ENCODE assay signal across 8 mouse cellular contexts in genomic region chr2:152693233-152693632, GRCm38 (mm10). TPM values are rescaled to one million over a fixed set of nuclear protein-coding genes. Genes with fewer than 3 reads are reported as not detected.
A peak's percentile ranks its signal among the peaks of the same experiment; 100 is the strongest.
DNase-seq lines count a peak whose midpoint lies in the region; ATAC-seq and TF ChIP-seq lines count a peak whose summit lies in the region.

No protein-coding gene starts in this region.

- H3K27me3 ChIP-seq in ES-Bruce4 (ENCODE audit: control insufficient read depth, insufficient read depth, low read length, poor library complexity, severe bottlenecking) = no peaks in the 10 kb centered on the region
- no peaks in the 10 kb centered on the region for H3K27me3 ChIP-seq in embryonic facial prominence, embryonic 12.5 days
- H3K27me3 ChIP-seq in heart, embryonic 13.5 days (replicated peaks) = no peaks in the 10 kb centered on the region
- H3K27me3 ChIP-seq in lung, embryonic 14.5 days (ENCODE audit: insufficient read depth, low read length) = no peaks in the 10 kb centered on the region
- no peaks in the 10 kb centered on the region for H3K27me3 ChIP-seq in neural tube, embryonic 15.5 days (replicated peaks)

- DNase-seq in adrenal gland, postnatal 25 days = peak; percentile 73
- DNase-seq in kidney, postnatal 10 days = peak; percentile 81
- DNase-seq in lung, embryonic 14.5 days = peak; percentile 88
- peak; percentile 60 to 68 for DNase-seq in urinary bladder, postnatal 36 days (ENCODE audit: low spot score in 2 of 2)

- no peaks in the 10 kb centered on the region for H3K4me1 ChIP-seq in ES-Bruce4 (ENCODE audit: control insufficient read depth, insufficient read depth, low read length)
- H3K4me1 ChIP-seq in embryonic facial prominence, embryonic 12.5 days = peaks cover 3% of the 10 kb centered on the region
- peaks cover 25% of the 10 kb centered on the region for H3K4me1 ChIP-seq in heart, embryonic 13.5 days
- H3K4me1 ChIP-seq in lung, embryonic 14.5 days (ENCODE audit: insufficient read depth) = peaks cover 6% of the 10 kb centered on the region; the same call in 1 of the 2 replicates
- H3K4me1 ChIP-seq in neural tube, embryonic 15.5 days = peaks cover 19% of the 10 kb centered on the region

- WGBS in embryonic facial prominence, embryonic 12.5 days = 16% methylated on average over 9 of the region's 9 CpGs
- WGBS in heart, embryonic 13.5 days = 16% methylated on average over 9 of the region's 9 CpGs
- WGBS in lung, embryonic 14.5 days = 13% methylated on average over 9 of the region's 9 CpGs
- WGBS in neural tube, embryonic 15.5 days = 18% methylated on average over 9 of the region's 9 CpGs

- peak overlapping the region; percentile 33 for H3K4me2 ChIP-seq in embryonic facial prominence, embryonic 12.5 days (replicated peaks)
- peak overlapping the region; percentile 58 for H3K4me2 ChIP-seq in heart, embryonic 13.5 days
- peak overlapping the region; percentile 26; the same call in 1 of the 2 replicates for H3K4me2 ChIP-seq in lung, embryonic 14.5 days
- H3K4me2 ChIP-seq in neural tube, embryonic 15.5 days = peak overlapping the region; percentile 55

- H3K9me3 ChIP-seq in ES-Bruce4 (replicated peaks; ENCODE audit: control insufficient read depth, insufficient read depth, low read length, poor library complexity, severe bottlenecking) = peaks cover 4% of the 10 kb centered on the region; the same call in 1 of the 2 replicates
- H3K9me3 ChIP-seq in embryonic facial prominence, embryonic 12.5 days = no peaks in the 10 kb centered on the region
- no peaks in the 10 kb centered on the region for H3K9me3 ChIP-seq in heart, embryonic 13.5 days
- no peaks in the 10 kb centered on the region for H3K9me3 ChIP-seq in lung, embryonic 14.5 days (ENCODE audit: low read depth, low read length)
- H3K9me3 ChIP-seq in neural tube, embryonic 15.5 days (replicated peaks) = no peaks in the 10 kb centered on the region

- H3K36me3 ChIP-seq in ES-Bruce4 (ENCODE audit: control insufficient read depth, insufficient read depth, low read length, poor library complexity, severe bottlenecking) = peaks cover 13% of the 10 kb centered on the region
- peaks cover 59% of the 10 kb centered on the region for H3K36me3 ChIP-seq in embryonic facial prominence, embryonic 12.5 days
- H3K36me3 ChIP-seq in heart, embryonic 13.5 days = peaks cover 74% of the 10 kb centered on the region
- H3K36me3 ChIP-seq in lung, embryonic 14.5 days (ENCODE audit: insufficient read depth) = peaks cover 68% of the 10 kb centered on the region
- peaks cover 49% of the 10 kb centered on the region for H3K36me3 ChIP-seq in neural tube, embryonic 15.5 days

- peak overlapping the region; percentile 59 for H3K4me3 ChIP-seq in ES-Bruce4 (ENCODE audit: low read depth, low read length)
- no peak overlapping the region for H3K4me3 ChIP-seq in embryonic facial prominence, embryonic 12.5 days
- no peak overlapping the region for H3K4me3 ChIP-seq in heart, embryonic 13.5 days
- no peak overlapping the region for H3K4me3 ChIP-seq in lung, embryonic 14.5 days (ENCODE audit: low read depth, low read length)
- peak overlapping the region; percentile 22 for H3K4me3 ChIP-seq in neural tube, embryonic 15.5 days (replicated peaks)

- no peak for TF ChIP-seq POLR2A in ES-Bruce4 (IDR thresholded peaks at IDR 0.05; ENCODE audit: insufficient read depth, low read length)

- TF ChIP-seq EP300 in ES-Bruce4 (IDR thresholded peaks at IDR 0.05; ENCODE audit: insufficient read depth, low read depth, low read length) = no peak

- TF ChIP-seq CTCF in ES-Bruce4 (IDR thresholded peaks at IDR 0.05; ENCODE audit: low read depth, low read length) = peak; percentile 83
- TF ChIP-seq CTCF in lung, embryonic 14.5 days (IDR thresholded peaks at IDR 0.05; ENCODE audit: low read depth) = peak; percentile 93

- no peak overlapping the region for H3K27ac ChIP-seq in ES-Bruce4 (ENCODE audit: insufficient read depth, low read length)
- peak overlapping the region; percentile 18; the same call in 1 of the 2 replicates for H3K27ac ChIP-seq in embryonic facial prominence, embryonic 12.5 days
- 0 out of 2 replicates have a peak overlapping the region, but pooled peaks have one; percentile 28 for H3K27ac ChIP-seq in heart, embryonic 13.5 days (replicated peaks)
- 0 out of 2 replicates have a peak overlapping the region, but pooled peaks have one; percentile 6 for H3K27ac ChIP-seq in lung, embryonic 14.5 days (ENCODE audit: low read depth)
- peak overlapping the region; percentile 69 for H3K27ac ChIP-seq in neural tube, embryonic 15.5 days (replicated peaks)

- no peak for ATAC-seq in embryonic facial prominence, embryonic 12.5 days (ENCODE audit: insufficient number of reproducible peaks, insufficient read depth, low FRiP score, low TSS enrichment)
- no peak for ATAC-seq in heart, embryonic 13.5 days (ENCODE audit: extremely low read depth, insufficient number of reproducible peaks, low FRiP score, low TSS enrichment)
- ATAC-seq in lung, embryonic 14.5 days (ENCODE audit: insufficient read depth) = peak; percentile 10; the same call in 1 of the 2 replicates
- peak; percentile 21 for ATAC-seq in neural tube, embryonic 15.5 days (ENCODE audit: low FRiP score)

- peak overlapping the region; percentile 59 for H3K9ac ChIP-seq in ES-Bruce4 (ENCODE audit: low read depth, poor library complexity, severe bottlenecking)
- no peak overlapping the region for H3K9ac ChIP-seq in embryonic facial prominence, embryonic 12.5 days
- H3K9ac ChIP-seq in heart, embryonic 13.5 days = peak overlapping the region; percentile 69
- 0 out of 2 replicates have a peak overlapping the region, but pooled peaks have one; percentile 27 for H3K9ac ChIP-seq in lung, embryonic 14.5 days
- peak overlapping the region; percentile 30; the same call in 1 of the 2 replicates for H3K9ac ChIP-seq in neural tube, embryonic 15.5 days (replicated peaks)

RNA-seq across cellular contexts. Expression of gene Mcts2, which starts 6.4 kb away (rescaled TPM):
- 31.2 and 31.5 TPM in 2 replicates for polyA plus RNA-seq in ES-Bruce4 (2011; ENCODE audit: insufficient read depth, insufficient read length, low read depth, missing spikeins)
- 34.2 and 37.9 TPM in 2 replicates for total RNA-seq in adrenal gland, postnatal 25 days (2021)
- polyA plus RNA-seq in embryonic facial prominence, embryonic 12.5 days (2016; fragmentation: Nextera tagmentation; extraction: Ambion mirVana) = 36.4 and 38.9 TPM in 2 replicates
- 23.0 and 25.3 TPM in 2 replicates for polyA plus RNA-seq in heart, embryonic 13.5 days (2015; fragmentation: Nextera tagmentation; extraction: Ambion mirVana)
- polyA plus RNA-seq in lung, embryonic 14.5 days (2014; fragmentation: Nextera tagmentation; extraction: Ambion mirVana) = 28.5 and 32.7 TPM in 2 replicates
- 33.9 and 41.5 TPM in 2 replicates for polyA plus RNA-seq in neural tube, embryonic 15.5 days (2015; fragmentation: Nextera tagmentation; extraction: Ambion mirVana)

RNA-seq across cellular contexts. Expression of gene H13, which starts 24.0 kb away (rescaled TPM):
- 48.1 and 52.4 TPM in 2 replicates for polyA plus RNA-seq in ES-Bruce4 (2011; ENCODE audit: insufficient read depth, insufficient read length, low read depth, missing spikeins)
- 149 and 153 TPM in 2 replicates for total RNA-seq in adrenal gland, postnatal 25 days (2021)
- 129 and 131 TPM in 2 replicates for polyA plus RNA-seq in embryonic facial prominence, embryonic 12.5 days (2016; fragmentation: Nextera tagmentation; extraction: Ambion mirVana)
- polyA plus RNA-seq in heart, embryonic 13.5 days (2015; fragmentation: Nextera tagmentation; extraction: Ambion mirVana) = 81.9 and 84.7 TPM in 2 replicates
- 97.6 and 98.1 TPM in 2 replicates for polyA plus RNA-seq in lung, embryonic 14.5 days (2014; fragmentation: Nextera tagmentation; extraction: Ambion mirVana)
- polyA plus RNA-seq in neural tube, embryonic 15.5 days (2015; fragmentation: Nextera tagmentation; extraction: Ambion mirVana) = 152 and 155 TPM in 2 replicates

RNA-seq across cellular contexts. Expression of gene Id1, which starts 42.8 kb away (rescaled TPM):
- 19.0 and 20.5 TPM in 2 replicates for polyA plus RNA-seq in ES-Bruce4 (2011; ENCODE audit: insufficient read depth, insufficient read length, low read depth, missing spikeins)
- total RNA-seq in adrenal gland, postnatal 25 days (2021) = 73.3 and 81.1 TPM in 2 replicates
- 168 and 170 TPM in 2 replicates for polyA plus RNA-seq in embryonic facial prominence, embryonic 12.5 days (2016; fragmentation: Nextera tagmentation; extraction: Ambion mirVana)
- polyA plus RNA-seq in heart, embryonic 13.5 days (2015; fragmentation: Nextera tagmentation; extraction: Ambion mirVana) = 56.7 and 58.8 TPM in 2 replicates
- polyA plus RNA-seq in lung, embryonic 14.5 days (2014; fragmentation: Nextera tagmentation; extraction: Ambion mirVana) = 122 and 123 TPM in 2 replicates
- 57.5 and 59.1 TPM in 2 replicates for polyA plus RNA-seq in neural tube, embryonic 15.5 days (2015; fragmentation: Nextera tagmentation; extraction: Ambion mirVana)

Comparison
In these comparisons a context has a peak if more than half of its experiments do, and no peak if none do; other contexts are left out.
1. H3K4me3 ChIP-seq: peak in ES-Bruce4 (single experiment) and neural tube, embryonic 15.5 days (single experiment); none in embryonic facial prominence, embryonic 12.5 days (single experiment), heart, embryonic 13.5 days (single experiment) and lung, embryonic 14.5 days (single experiment).
2. ATAC-seq: peak in lung, embryonic 14.5 days (single experiment) and neural tube, embryonic 15.5 days (single experiment); none in embryonic facial prominence, embryonic 12.5 days (single experiment) and heart, embryonic 13.5 days (single experiment).
3. Peak in every context shown above with its lines, with median percentiles within 50 percentile points of each other: DNase-seq and H3K4me2 ChIP-seq.